Mouse (Mus musculus): ENCODE measurements around the gene Tbc1d9b.
A peak's percentile ranks its signal among the peaks of the same experiment; 100 is the strongest.
"Not testable (repeated sequence)": the region's sequence is repeated elsewhere in the genome, so short reads cannot be mapped to it uniquely, and the experiment has no call there.

Gene Tbc1d9b

DNA sequence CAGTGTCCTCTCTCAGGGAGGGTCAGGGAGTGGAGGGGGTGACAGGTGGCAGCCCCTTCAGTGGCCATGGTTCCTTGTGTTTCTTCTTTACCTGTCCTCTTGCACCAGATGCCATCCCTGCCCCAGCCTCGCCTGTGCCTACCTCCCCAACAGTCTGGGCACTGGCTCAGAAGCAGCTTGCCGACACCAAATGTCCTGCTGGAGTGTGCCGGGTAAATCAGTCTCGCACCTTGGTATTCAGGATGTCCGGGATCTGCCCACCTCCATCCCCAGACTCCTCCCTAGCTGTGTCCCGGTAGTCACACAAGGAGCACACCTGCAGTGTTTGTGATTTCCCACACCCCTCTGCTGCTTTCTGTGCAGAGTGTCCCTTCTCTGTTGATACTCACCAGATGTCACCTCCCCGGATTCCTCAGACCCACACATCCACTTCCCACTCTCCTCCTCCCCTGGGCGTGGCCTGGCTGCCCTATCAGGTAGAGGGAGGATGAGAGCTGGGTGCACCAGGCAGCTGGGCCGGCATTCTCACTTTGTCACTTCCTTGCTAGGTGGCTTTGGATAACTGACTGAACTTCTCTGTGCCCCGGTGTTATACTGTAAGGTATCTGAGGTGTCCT, 7.1 kb downstream of the Tbc1d9b start:
- no peak for DNase-seq

DNA sequence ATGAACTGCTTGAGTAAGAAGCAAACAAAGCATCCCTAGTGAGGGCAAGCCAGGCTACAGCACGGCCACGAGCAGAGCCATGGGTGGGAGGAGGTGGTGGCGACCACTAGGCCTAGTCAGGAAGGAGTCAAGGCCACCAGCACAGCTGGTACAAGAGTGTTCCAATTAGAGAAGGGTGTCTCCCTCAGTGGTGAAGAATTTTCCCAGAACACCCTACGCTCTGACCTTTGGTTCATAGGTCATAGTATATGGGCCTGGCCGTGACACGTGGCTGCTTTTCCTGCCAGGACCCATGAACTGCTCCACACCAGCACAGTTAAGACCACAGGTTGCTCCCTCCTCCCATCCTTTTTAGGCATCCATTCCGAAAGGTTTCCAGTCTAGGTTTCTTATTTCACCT, 8.4 kb downstream of the Tbc1d9b start:
- no peak for DNase-seq

DNA sequence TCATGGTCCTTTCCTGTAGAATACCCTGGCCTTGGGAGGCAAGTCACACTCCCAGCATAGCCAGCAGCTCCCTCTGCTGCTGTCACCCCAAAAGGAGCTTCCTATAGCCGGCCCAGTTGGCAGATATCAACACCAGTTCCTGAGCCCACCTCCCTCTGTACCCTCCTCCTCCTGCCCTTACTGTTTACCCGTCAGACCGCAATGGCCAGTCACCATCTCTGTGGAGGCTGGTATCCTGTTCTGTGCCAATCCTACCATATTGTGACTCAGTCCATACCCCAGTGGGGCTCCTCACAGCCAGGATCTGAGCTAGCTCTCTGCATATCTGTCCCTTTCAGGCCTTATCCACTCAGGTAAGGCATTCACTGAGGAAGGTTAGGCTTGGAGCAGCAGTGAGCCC, 14.3 kb downstream of the Tbc1d9b start:
- DNase-seq: no peak

DNA sequence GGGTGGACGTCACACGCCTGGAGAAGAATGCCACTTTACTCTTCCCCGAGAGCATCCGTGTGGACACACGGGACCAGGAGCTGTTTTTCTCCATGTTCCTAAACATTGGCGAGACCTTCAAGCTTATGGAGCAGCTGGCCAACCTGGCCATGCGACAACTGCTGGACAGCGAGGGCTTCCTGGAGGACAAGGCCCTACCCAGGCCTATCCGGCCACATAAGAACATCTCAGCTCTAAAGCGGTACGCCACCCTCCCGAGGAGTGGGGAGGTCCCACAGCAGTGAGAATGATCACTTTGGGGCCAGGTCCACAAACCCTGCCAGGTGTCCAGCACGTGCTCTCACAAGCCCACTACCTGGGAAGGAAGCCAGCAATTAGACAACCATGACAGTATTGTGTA, 14.9 kb downstream of the Tbc1d9b start:
- no peak for DNase-seq

DNA sequence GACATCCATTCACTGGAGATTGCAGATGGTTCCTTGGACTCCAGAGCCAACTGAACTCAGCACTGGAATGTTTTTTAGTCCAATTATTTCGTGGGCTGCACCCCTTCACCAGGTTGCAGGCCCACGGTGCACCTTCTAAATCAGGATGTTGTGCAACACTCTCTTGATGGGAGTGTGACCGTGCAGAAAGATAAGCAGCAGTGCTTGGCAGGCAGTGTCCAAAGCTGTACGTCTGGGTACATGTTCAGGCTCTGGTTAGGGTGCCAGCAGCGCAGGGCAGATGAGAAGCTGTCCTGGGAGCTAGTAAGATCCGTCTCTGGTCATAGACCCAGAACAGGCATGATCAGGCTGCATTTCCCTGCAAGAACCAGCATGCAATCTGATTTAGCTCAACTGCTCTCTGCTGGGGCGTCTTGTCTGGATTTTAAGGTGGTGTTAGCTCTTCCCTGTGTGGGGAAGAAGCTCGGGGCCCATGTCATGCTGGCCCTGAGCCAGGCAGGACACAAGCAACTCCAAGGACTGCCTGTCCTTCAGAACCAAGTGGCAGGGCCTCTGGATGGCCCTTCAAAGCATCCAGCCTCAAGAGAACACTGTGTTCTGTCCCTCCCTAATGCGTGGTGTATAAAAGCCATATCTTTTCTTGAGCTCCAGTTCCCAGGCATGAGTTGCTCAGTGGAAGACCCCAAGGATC, 16.2 kb downstream of the Tbc1d9b start:
- DNase-seq: no peak

DNA sequence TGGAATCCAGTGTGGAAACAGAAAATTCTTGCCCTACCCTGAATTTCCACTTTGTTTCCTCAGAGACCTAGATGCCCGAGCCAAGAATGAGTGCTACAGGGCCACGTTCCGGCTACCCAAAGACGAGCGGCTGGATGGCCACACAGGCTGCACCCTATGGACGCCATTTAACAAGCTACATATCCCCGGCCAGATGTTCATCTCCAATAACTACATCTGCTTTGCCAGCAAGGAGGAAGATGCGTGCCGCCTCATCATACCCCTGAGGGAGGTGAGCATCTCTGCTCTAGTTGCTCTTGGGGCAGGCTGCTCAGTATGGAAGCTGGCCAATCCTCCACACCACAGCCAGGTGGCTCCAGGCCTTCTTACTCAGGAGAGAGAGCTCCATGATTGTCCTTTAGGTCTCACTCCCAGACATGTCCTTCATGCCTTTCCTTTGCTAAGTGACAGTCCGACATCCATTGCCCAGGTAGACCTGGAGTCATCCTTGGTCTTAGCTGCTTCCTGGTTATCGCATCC, 16.8 kb downstream of the Tbc1d9b start:
- no peak for DNase-seq

DNA sequence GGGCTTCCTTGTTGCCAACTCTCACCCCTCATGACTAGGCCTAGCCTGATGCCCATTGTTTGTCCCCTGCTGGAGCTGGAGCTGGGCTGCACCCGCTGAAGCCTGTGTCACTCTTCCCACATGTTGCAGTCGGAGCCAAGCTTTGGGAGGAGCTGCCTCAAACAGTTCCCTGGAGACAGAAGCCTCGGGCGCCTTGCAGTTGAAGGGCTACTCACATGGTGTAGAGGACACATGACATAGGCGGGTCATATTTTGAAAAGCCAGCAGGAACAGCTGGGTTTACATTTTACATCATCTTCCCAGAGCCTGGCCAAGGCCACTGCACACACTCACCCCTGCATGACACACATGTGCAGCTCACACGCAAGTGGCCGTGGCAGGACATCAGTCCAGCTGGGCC, 18.0 kb downstream of the Tbc1d9b start:
- no peak for DNase-seq

DNA sequence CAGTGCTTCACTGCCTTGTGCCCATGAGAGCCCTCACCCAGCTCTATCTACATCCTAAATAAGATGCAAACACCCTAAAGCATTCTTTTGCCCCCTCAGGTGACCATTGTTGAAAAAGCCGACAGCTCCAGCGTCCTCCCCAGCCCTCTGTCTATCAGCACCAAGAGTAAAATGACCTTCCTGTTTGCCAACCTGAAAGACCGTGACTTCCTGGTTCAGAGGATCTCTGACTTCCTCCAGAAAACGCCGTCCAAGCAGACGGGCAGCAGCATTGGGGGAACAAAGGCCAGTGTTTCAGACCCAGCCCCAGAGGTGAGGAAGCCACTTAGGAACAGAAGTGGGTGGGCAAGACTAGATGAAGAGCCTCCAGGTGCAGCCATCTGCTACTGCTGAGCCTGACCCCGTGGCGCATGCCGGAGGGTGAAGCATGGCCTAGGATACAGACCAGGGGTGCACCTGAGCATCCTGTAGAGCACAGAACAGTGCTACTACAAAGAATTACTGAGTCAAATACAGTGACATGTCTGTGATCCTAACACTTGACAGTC, 18.5 kb downstream of the Tbc1d9b start:
- no peak for DNase-seq

DNA sequence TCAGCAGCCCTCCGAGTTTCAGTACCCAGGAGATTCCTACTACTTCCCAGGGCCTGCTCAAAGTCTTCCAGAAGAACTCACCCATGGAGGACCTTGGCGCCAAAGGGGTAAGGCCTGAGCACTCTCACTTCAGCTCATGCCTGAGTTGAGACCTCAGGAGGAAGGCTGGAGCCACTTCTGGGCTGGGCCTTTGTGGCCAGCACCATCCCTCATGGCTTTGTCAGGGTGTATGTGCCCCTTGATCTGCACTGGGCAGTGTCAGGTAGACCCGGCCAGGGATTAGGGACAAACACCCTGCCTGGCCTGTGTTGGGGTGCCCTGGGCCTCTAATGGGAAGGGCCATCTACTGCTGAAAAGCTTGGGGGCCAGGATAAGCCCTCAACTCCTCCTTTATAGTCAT, 20.2 kb downstream of the Tbc1d9b start:
- DNase-seq: no peak

DNA sequence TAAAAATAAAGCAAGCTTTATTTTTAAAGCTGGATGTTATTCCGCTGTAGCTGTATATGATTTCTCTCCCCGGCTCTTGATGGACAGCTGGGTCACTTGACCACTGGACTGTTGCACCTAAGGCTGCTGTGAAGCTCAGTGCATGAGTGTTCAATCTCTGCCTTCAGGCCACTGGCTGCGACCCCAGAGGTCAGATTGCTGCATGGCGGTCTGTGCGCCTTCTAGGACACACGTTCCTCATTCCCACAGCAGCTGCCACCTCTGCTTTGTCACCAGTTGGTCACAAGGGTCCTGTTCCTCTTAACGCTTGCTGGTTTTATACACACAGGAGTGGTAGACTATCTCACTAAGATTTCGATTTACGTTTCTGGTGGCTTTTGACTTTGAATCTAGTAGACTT, 23.0 kb downstream of the Tbc1d9b start:
- DNase-seq: no peak

DNA sequence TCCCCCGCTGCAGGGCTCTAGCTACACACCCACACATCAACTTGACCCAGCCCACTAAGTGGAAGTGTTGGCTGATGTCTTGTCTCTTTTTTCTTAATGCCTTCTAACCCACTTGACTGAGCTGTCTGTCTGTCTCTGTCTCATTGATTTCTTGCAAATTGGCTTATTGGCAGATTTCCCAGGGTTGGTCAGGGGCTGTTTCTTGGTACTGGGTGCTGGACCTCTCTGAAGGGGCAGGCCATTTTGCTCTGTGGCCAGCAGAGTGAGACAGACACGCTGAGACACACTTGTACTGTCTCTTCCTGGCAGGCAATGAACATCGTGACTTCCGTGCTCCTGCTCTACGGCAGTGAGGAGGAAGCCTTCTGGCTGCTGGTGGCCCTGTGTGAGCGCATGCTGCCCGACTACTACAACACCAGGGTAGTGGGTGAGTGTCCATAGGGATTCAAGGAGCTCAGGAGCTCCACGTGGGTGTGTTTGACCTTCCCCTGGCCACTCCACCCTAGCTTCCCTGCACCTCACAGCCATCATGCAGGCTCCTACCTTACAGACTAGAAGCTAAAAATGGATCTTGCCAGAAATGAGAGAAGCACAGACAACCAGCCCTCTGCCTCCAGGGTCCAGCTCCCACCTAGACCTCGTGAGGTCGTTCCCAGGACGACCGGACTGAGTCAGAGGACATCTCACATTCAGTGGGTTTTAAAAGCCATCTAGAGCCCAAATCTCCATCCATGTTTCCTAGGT, 23.8 kb downstream of the Tbc1d9b start:
- DNase-seq: no peak

DNA sequence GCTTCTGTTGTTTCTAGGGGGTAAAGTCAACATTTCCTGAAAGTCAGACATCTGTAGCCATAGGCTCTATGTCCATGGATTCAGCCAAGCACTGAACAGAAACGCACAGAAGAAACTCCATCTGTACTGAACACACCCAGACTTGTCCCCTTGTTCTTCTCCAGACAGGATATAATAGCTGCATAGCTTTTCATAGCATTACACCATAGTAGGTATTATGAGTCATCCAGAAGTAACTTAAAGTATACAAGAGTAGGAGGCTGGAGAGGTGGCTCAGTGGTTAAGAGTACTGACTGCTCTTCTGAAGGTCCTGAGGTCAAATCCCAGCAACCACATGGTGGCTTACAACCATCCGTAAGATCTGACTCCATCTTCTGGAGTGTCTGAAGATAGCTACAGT, 24.6 kb downstream of the Tbc1d9b start:
- DNase-seq: no peak

DNA sequence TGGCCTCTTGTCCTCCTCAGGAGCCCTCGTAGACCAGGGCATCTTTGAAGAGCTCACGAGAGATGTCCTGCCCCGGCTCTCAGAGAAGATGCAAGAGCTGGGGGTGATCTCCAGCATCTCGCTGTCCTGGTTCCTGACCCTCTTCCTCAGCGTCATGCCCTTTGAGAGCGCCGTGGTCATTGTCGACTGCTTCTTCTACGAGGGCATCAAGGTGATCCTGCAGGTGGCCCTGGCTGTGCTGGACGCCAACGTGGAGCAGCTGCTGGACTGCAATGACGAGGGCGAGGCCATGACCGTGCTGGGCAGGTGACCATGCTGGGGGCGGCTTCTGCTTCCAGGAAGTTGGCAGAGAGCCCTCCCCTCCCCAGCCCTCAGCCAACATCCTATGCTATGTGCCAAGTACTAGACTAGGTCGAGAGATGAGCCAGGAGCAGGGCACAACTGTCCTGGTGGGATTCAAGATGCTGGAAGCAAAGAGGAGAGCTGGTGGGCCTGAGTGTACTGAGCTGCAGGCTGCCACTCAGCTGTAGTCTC, 25.6 kb downstream of the Tbc1d9b start:
- no peak for DNase-seq

DNA sequence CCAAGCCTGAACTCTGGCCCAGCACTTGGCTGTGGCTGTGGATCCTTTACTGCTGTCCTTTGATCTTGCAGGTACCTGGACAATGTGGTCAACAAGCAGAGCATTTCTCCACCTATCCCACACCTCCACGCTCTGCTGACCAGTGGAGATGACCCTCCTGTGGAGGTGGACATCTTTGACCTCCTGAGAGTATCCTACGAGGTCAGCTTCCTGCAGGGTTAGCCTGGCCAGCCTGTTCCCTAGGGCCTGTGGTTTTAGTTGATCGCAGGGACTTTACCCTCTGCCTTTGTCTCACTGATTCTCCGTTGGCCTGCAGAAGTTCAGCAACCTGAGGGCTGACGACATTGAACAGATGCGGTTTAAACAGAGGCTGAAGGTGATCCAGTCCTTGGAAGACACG, 27.1 kb downstream of the Tbc1d9b start:
- DNase-seq: no peak

DNA sequence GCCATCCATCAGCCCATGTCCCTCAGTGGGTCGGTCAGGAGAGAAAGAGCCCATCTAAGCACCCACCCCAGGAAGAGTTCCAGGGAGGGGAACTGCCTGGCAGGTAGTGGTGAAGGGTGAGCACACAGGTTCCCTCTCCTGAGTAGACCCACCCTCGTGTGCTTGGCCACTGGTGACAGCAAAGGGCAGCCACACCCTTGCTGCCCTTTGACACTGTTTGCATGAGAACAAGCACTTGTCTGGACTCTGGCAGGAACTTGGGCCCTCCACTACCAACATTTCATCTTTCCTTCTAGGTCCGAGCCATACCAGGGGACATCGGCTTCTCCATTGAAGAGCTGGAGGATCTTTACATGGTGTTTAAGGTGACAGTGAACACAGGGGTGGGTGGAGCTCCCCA, 28.2 kb downstream of the Tbc1d9b start:
- DNase-seq: no peak

DNA sequence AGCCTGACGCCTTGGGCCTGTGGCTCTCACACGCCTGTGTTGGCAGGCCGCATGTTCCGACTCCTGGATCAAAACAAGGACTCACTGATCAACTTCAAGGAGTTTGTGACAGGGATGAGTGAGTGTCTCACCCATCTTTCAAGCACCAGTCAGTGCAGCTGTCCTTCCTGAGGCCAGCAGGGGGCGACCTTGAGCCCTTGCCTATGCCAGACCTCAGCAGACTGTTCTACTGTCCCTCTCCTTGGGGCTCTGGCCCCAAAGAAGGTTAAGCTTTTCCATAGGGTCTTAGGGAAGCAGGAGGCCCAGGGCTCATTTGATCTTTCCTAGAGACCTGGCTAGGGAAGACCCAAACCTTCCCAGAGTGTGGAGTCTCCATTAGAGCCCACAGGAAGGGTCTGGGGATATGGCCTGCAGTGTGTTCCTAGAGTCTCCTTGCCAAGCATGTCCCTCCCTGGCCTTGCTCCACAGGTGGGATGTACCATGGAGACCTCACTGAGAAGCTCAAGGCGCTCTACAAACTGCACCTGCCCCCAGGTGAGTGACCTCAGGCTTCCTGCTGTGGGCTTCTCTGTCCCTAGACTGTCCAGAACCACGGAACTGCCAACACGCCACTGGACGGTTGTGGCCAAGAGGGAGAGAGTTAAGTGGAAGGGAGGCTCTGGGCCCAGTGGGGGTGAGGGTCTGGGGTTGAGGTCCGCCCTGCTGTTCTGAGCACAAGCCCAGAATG, 30.5 kb downstream of the Tbc1d9b start:
- DNase-seq: peak; percentile 53

DNA sequence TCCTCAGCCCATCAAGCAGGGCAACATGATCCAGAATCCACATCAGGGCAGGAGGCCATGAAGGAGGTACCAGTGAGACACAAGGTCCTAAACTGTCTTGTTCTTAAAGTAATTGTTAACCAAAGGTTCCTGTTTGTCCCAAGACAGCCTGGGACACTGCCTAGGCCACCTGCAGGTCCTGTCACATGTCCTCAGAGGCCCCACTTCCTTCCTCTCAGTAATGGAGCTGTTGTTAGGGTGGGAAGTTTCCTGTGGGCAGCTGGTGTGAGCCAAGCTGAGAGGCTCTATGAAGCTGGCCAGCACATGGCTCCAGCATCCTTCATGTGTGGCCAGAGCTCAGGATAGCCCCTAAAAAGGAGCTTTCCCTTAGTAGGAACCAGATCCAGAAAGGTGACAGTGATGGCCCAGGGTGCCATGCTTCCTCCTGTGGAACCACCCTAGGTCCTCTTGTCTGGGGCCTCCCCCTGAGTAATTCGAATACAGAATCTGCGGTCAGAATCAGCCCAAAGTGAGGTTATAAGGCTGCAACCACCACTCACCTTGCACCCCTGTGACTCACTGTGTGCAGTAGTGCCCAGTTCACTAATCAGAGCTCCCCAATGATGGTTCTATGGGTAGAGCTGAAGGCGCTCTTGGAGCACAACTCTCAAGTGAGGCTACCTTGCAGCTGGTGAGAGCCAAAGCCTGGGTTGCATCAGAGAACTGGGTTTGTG, 31.3 kb downstream of the Tbc1d9b start:
- no peak for DNase-seq

DNA sequence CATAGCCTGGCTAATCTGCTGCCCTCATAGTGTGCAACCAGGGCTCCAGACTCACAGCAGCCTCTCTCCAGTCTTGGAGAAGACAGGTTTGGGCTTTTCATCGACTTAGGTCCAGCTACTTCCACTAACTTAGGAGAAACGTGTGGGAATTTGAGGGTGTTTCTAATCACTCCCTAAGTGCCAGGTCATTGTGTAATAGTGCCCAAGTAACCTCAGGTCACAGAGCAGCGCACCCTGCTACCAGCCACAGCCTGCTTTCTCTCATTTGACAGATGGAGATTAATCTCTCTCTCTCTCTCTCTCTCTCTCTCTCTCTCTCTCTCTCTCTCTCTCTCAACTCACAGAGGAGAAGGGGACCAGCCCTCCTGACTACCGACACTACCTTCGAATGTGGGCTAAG, 37.2 kb downstream of the Tbc1d9b start:
- no peak for DNase-seq

DNA sequence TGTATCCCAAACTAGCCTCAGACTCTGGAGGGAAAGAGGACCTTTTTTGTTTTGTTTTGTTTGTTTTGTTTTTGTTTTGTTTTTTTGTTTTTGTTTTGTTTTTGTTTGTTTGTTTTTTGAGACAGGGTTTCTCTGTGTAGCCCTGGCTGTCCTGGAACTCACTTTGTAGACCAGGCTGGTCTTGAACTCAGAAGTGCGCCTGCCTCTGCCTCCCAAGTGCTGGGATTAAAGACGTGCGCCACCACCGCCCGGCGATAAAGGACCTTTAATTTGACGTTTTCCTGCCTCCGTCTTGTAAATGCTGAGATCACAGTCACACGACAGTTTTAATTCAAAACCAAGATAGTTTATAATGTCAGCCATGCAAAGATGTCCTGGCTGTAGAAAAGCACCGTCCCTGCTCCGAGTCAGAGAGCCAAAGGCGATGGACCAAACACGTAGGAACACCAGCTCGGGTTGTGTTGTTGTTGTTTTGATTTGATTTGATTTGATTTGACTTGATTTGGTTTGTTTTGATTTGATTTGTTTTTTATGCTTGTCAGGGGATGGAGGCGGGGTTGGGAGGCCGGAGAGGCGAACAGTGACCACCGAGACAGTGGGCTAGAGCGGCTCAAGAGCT, 43.0 kb downstream of the Tbc1d9b start, which contains the start of gene Mrnip:
TSS of gene Mrnip (plus strand) at position 334 of the 619 bp plus-strand sequence.
- not testable (repeated sequence) for DNase-seq

DNA sequence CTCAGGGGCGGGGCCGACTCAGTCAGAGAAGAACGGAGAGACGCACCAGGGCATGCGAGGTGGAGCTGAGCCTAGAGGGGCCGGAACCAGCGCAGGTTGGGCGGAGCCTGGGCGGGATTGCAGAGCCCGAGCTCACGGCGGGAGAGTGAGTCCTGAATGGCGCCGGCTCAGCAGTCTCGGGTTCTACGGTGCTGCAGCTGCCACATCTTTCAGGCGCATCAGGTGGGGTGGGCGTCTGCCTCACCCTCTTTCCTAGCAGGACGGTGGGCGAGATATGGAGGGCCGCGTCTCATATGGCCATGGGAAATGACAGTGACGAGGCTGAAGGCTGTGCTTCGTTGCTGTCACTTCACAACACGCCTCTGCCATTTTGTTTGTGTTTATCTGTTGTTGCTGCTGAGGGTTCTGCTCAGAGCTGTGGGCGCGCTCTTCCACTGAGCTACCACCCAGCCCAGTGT, 43.6 kb downstream of the Tbc1d9b start:
- peak; percentile 96 for DNase-seq

DNA sequence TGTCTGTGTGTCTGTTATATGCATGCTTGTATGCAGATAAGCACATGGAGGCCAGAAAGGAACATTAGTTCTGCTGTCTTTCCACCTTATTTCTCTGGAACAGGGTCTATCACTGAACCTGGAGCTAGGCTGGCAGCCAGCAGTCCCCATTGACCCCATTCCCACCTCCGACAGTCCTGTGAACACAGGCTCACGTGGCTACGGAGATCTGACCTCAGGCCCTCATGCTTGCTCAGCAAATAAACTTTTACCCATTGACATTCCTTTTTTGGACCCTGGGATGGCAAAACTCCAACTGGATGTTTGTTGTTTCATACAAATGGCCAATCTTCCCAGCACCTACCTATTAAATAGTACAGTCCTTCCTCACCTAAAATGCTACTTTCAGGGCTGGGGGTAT, 45.2 kb downstream of the Tbc1d9b start:
- DNase-seq: no peak
